Mouse (Mus musculus) spleen, adult 2 months (tissue): ENCODE results near the gene Hemk1.
A peak's percentile ranks its signal among the peaks of the same experiment; 100 is the strongest.

ENCODE experiments used
- CTCF ChIP-seq: fragments of 200-500 bp; IDR thresholded peaks from 2 replicates; pipeline ENCODE4 v1.5.1; 2011; ENCODE audit warnings: mild to moderate bottlenecking, inconsistent platforms; ENCODE audit not compliant: insufficient read depth, insufficient read length, insufficient replicate concordance; ENCODE audit errors: extremely low read depth
- POLR2A ChIP-seq: fragments of 200-500 bp; IDR thresholded peaks from 2 replicates; pipeline ENCODE4 v1.6.1; 2011; ENCODE audit warnings: low read depth, low read length, inconsistent platforms

- TF ChIP-seq CTCF (peak; percentile 68; the same call in 1 of the 2 replicates), POLR2A (no peak)
Observed at GRCm38 (mm10) chr9:107355870-107356765, 18.0 kb upstream of the Hemk1 start.
